Mouse (Mus musculus): ENCODE data around the gene Cacnb2. TPM values are rescaled to one million over a fixed set of nuclear protein-coding genes. Genes with fewer than 3 reads are reported as not detected.

Cacnb2 gene
- total and polyA plus RNA-seq, 3 experiments: not detected

GRCm38 (mm10) chr2:14739510-14739909 lies 136.6 kb downstream of the Cacnb2 start:
- Histone ChIP-seq H3K27me3 (ENCODE audit: control insufficient read depth in 1 of 2, insufficient read depth in 2 of 2, low read length in 2 of 2) (no peaks in the 10 kb centered on the region), H3K9me3 (replicated peaks; ENCODE audit: insufficient read depth, low read length) (no peaks in the 10 kb centered on the region), H3K27ac (ENCODE audit: control insufficient read depth, low read depth, low read length) (no peak overlapping the region), H3K36me3 (ENCODE audit: control insufficient read depth in 1 of 2, insufficient read depth in 2 of 2, low read length in 2 of 2) (no peaks in the 10 kb centered on the region), H3K9ac (ENCODE audit: control insufficient read depth, low read depth, low read length, poor library complexity, severe bottlenecking) (no peak overlapping the region), H3K4me1 (ENCODE audit: control insufficient read depth in 1 of 2, insufficient read depth in 2 of 2, low read length in 2 of 2) (no peaks in the 10 kb centered on the region), H3K4me3 (ENCODE audit: control insufficient read depth in 1 of 2, insufficient read depth in 1 of 2, low read depth in 2 of 2, low read length in 2 of 2) (no peak overlapping the region), H3K79me2 (ENCODE audit: control insufficient read depth, insufficient read depth, low read length, poor library complexity) (no peaks in the 10 kb centered on the region)
- TF ChIP-seq JUND (IDR thresholded peaks at IDR 0.05; ENCODE audit: low read depth, low read length): no peak
- no peak for TF ChIP-seq POLR2AphosphoS5 (IDR thresholded peaks at IDR 0.05; ENCODE audit: borderline replicate concordance, low read depth, low read length)
- no peak for TF ChIP-seq USF1 (IDR thresholded peaks at IDR 0.05; ENCODE audit: low read depth, low read length)
- TF ChIP-seq SIN3A (IDR thresholded peaks at IDR 0.05; ENCODE audit: low read length): no peak
- TF ChIP-seq RCOR1 (IDR thresholded peaks at IDR 0.05; ENCODE audit: low read depth, low read length): no peak
- no peak for TF ChIP-seq MYC (IDR thresholded peaks at IDR 0.05; ENCODE audit: low read depth, low read length)
- DNase-seq (ENCODE audit: low read depth, low spot score): no peak

- DNase-seq (ENCODE audit: low read depth, low spot score): no peak
- Histone ChIP-seq H3K27me3 (ENCODE audit: control insufficient read depth in 1 of 2, insufficient read depth in 2 of 2, low read length in 2 of 2) (no peaks in the 10 kb centered on the region), H3K9ac (ENCODE audit: control insufficient read depth, low read depth, low read length, poor library complexity, severe bottlenecking) (no peak overlapping the region), H3K4me1 (ENCODE audit: control insufficient read depth in 1 of 2, insufficient read depth in 2 of 2, low read length in 2 of 2) (no peaks in the 10 kb centered on the region), H3K4me3 (ENCODE audit: control insufficient read depth in 1 of 2, insufficient read depth in 1 of 2, low read depth in 2 of 2, low read length in 2 of 2) (no peak overlapping the region), H3K9me3 (replicated peaks; ENCODE audit: insufficient read depth, low read length) (no peaks in the 10 kb centered on the region), H3K27ac (ENCODE audit: control insufficient read depth, low read depth, low read length) (no peak overlapping the region), H3K36me3 (ENCODE audit: control insufficient read depth in 1 of 2, insufficient read depth in 2 of 2, low read length in 2 of 2) (no peaks in the 10 kb centered on the region), H3K79me2 (ENCODE audit: control insufficient read depth, insufficient read depth, low read length, poor library complexity) (no peaks in the 10 kb centered on the region)
- TF ChIP-seq MEF2A (IDR thresholded peaks at IDR 0.05; ENCODE audit: extremely low read depth, insufficient replicate concordance, low read depth, low read length, poor library complexity, severe bottlenecking) (no peak), MAZ (IDR thresholded peaks at IDR 0.05; ENCODE audit: low read depth, low read length) (no peak), EP300 (IDR thresholded peaks at IDR 0.05; ENCODE audit: low read depth in 1 of 2, low read length in 2 of 2) (no peak), MAX (IDR thresholded peaks at IDR 0.05; ENCODE audit: low read length) (no peak), ETS1 (IDR thresholded peaks at IDR 0.05; ENCODE audit: low read depth, low read length) (no peak), MAFK (IDR thresholded peaks at IDR 0.05; ENCODE audit: borderline replicate concordance, low read depth, low read length) (no peak), HCFC1 (IDR thresholded peaks at IDR 0.05; ENCODE audit: low read depth, low read length) (no peak), NELFE (IDR thresholded peaks at IDR 0.05; ENCODE audit: low read depth, low read length) (no peak), CHD2 (IDR thresholded peaks at IDR 0.05; ENCODE audit: low read length) (no peak), KAT2A (conservative IDR thresholded peaks at IDR 0.05; ENCODE audit: low read depth, low read length) (no peak), CHD1 (IDR thresholded peaks at IDR 0.05; ENCODE audit: low read depth, low read length) (no peak), POLR2AphosphoS5 (IDR thresholded peaks at IDR 0.05; ENCODE audit: borderline replicate concordance, low read depth, low read length) (no peak), USF1 (IDR thresholded peaks at IDR 0.05; ENCODE audit: low read depth, low read length) (no peak), RCOR1 (IDR thresholded peaks at IDR 0.05; ENCODE audit: low read depth, low read length) (no peak), MYC (IDR thresholded peaks at IDR 0.05; ENCODE audit: low read depth, low read length) (no peak), BHLHE40 (IDR thresholded peaks at IDR 0.05; ENCODE audit: borderline replicate concordance, low read depth, low read length) (no peak), USF2 (IDR thresholded peaks at IDR 0.05; ENCODE audit: borderline replicate concordance in 1 of 2, insufficient read depth in 1 of 2, low read depth in 1 of 2, low read length in 2 of 2) (no peak)
Measured at GRCm38 (mm10) chr2:14740359-14740758, 137.5 kb downstream of the Cacnb2 start.

Measured in MEL (cell line).